Mouse (Mus musculus): ENCODE measurements at regions not wholly inside any gene's neighbourhood (a gene's known extent, or its start where the extent isn't known, plus 50 kb on each side); places are given as distances from the start of the nearest gene placed in this dataset.
"Not testable (repeated sequence)": the region's sequence is repeated elsewhere in the genome, so short reads cannot be mapped to it uniquely, and the experiment has no call there.

DNA sequence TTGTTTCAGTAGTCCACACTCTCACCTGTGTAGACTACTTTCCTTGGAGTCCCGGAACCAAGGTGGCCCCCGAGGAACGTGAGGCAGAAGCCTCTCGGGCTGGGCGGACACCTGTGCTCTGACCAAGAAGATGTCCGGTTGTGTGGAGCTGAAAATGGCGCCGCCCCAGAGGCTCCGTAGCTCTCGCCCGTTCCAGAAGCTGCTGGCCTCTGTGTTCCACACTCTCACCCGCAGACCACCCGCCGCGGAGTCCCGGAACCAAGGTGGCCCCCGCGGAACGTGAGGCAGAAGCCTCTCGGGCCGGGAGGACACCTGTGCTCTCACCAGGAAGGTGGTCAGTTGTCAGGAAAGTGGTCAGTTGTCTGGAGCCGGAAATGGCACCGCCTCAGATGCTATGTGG lies 213.3 kb downstream of the Basp1 start:
- H3K4me3 ChIP-seq (ENCODE audit: low read depth, low read length); H3K4me1 ChIP-seq (replicated peaks; ENCODE audit: control insufficient read depth, insufficient read depth, low read length); H3K9ac ChIP-seq (ENCODE audit: low read length); H3K27ac ChIP-seq (ENCODE audit: low read depth, low read length); H3K4me2 ChIP-seq (ENCODE audit: low read depth, low read length, severe bottlenecking); H3K9me3 ChIP-seq (ENCODE audit: control insufficient read depth, low read length); H3K27me3 ChIP-seq (ENCODE audit: control insufficient read depth, insufficient read depth, low read length); H3K36me3 ChIP-seq (ENCODE audit: control insufficient read depth, insufficient read depth, low read length); DNase-seq (ENCODE audit: low spot score); ATAC-seq (replicated peaks; ENCODE audit: low FRiP score): not testable (repeated sequence)
- WGBS = 96% methylated on average over 23 of the region's 23 CpGs

DNA sequence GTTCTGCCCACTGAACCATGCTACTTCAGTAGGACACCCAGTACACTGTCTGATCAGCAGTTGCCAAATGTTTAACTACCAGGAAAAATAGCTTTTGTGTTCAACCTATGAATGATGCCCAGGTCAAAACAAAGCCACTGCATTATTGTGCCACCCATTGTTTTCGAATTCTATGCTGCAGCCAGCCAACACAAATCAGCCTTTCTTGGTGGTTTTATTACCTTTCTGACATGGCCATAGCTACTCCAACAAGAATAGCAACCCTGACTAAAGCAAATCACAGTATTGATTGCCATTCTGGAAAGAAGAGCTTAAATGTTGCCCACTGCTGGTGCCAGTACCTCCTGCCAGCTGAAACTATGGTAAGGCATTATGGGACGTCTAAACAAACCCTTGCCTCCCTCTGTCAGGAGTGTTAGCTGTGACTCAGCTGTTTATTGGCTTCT lies 225.7 kb downstream of the Basp1 start:
- WGBS = 63% methylated on average over 2 of the region's 2 CpGs
- no peak for ATAC-seq (replicated peaks; ENCODE audit: low FRiP score)

DNA sequence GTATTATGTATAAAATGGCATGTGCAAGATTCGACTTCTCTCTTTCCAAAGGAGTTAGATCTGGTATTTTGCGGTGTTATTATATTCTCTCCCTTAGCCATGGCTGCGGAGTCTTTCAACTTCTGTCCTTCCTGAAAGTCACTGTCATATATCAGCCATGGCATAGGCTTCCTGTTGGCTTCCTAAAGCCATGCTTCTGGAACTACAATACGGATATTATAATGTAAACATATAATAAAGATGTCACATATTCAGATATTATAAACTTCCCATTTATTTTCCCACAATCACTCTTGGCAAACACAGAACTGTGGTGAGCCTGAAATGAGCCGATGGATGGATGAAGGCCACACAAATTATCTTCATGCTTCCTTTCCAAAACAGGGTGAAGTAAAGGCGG lies 240.8 kb downstream of the Basp1 start:
- Histone ChIP-seq H3K36me3 (ENCODE audit: control insufficient read depth, insufficient read depth, low read length) (no peaks in the 10 kb centered on the region), H3K27me3 (ENCODE audit: control insufficient read depth, insufficient read depth, low read length) (no peaks in the 10 kb centered on the region), H3K9me3 (ENCODE audit: control insufficient read depth, low read length) (no peaks in the 10 kb centered on the region), H3K27ac (ENCODE audit: low read depth, low read length) (no peak overlapping the region), H3K9ac (ENCODE audit: low read length) (no peak overlapping the region), H3K4me3 (ENCODE audit: low read depth, low read length) (no peak overlapping the region), H3K4me1 (replicated peaks; ENCODE audit: control insufficient read depth, insufficient read depth, low read length) (no peaks in the 10 kb centered on the region), H3K4me2 (ENCODE audit: low read depth, low read length, severe bottlenecking) (no peak overlapping the region)
- ATAC-seq (replicated peaks; ENCODE audit: low FRiP score) (no peak), DNase-seq (ENCODE audit: low spot score) (no peak)
- WGBS = 90% methylated on average over 6 of the region's 6 CpGs

More for the DNA sequence above, 225.7 kb downstream of the Basp1 start:
- H3K4me3 ChIP-seq (ENCODE audit: low read depth, low read length) = no peak overlapping the region
- no peaks in the 10 kb centered on the region for H3K36me3 ChIP-seq (ENCODE audit: control insufficient read depth, insufficient read depth, low read length)
- DNase-seq (ENCODE audit: low spot score) = no peak
- H3K9me3 ChIP-seq (ENCODE audit: control insufficient read depth, low read length) = no peaks in the 10 kb centered on the region
- no peak overlapping the region for H3K9ac ChIP-seq (ENCODE audit: low read length)
- H3K4me1 ChIP-seq (replicated peaks; ENCODE audit: control insufficient read depth, insufficient read depth, low read length) = no peaks in the 10 kb centered on the region
- no peaks in the 10 kb centered on the region for H3K27me3 ChIP-seq (ENCODE audit: control insufficient read depth, insufficient read depth, low read length)
- no peak overlapping the region for H3K27ac ChIP-seq (ENCODE audit: low read depth, low read length)
- H3K4me2 ChIP-seq (ENCODE audit: low read depth, low read length, severe bottlenecking) = no peak overlapping the region

DNA sequence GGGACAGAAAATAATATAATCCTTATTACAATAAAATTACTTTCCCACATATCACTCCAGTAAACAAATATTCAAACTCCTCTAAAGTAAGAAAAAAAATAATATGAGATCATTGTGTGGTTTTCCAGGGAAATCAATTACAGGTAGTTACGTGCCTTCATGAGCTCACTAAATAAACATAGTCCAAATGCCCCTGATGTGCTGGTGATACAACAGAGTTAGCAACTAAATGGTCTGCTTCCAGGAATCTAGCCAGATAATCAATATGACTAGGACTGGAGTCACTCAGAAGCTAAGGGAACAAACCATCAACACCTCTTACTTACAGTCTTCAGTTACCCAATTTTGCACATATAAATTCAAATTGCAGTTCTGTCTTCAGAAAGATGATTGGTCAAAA lies 267.2 kb downstream of the Basp1 start:
- H3K4me1 ChIP-seq (replicated peaks; ENCODE audit: control insufficient read depth, insufficient read depth, low read length) = no peaks in the 10 kb centered on the region
- no peak for ATAC-seq (replicated peaks; ENCODE audit: low FRiP score)
- H3K9me3 ChIP-seq (ENCODE audit: control insufficient read depth, low read length) = no peaks in the 10 kb centered on the region

DNA sequence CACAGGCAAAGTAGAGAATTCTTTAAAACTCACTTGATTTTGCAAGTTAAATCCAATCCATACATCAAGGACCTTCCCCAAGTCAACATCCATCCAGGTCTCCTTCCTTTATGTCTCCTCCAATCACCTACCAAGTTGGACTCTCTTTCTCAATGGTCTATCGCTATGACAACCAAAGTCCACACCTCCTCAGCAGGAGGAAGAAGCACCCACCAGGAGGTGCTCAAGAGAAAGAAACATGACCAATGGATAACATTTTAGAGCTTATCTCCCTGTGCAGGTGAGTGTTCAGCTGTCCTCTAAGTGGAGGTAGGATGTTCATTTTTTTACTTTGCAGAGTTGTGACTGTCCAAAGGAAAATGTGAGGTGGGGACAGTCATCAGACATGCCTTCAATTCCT lies 269.3 kb downstream of the Basp1 start:
- H3K4me1 ChIP-seq (replicated peaks; ENCODE audit: control insufficient read depth, insufficient read depth, low read length) = no peaks in the 10 kb centered on the region
- no peaks in the 10 kb centered on the region for H3K36me3 ChIP-seq (ENCODE audit: control insufficient read depth, insufficient read depth, low read length)
- no peak overlapping the region for H3K9ac ChIP-seq (ENCODE audit: low read length)
- ATAC-seq (replicated peaks; ENCODE audit: low FRiP score) (no peak), DNase-seq (ENCODE audit: low spot score) (no peak)
- H3K9me3 ChIP-seq (ENCODE audit: control insufficient read depth, low read length) = no peaks in the 10 kb centered on the region
- no peak overlapping the region for H3K4me2 ChIP-seq (ENCODE audit: low read depth, low read length, severe bottlenecking)
- H3K27me3 ChIP-seq (ENCODE audit: control insufficient read depth, insufficient read depth, low read length) = no peaks in the 10 kb centered on the region
- WGBS = 88% methylated on average over 1 of the region's 1 CpGs
- H3K4me3 ChIP-seq (ENCODE audit: low read depth, low read length) = no peak overlapping the region
- no peak overlapping the region for H3K27ac ChIP-seq (ENCODE audit: low read depth, low read length)

More for the DNA sequence above, 267.2 kb downstream of the Basp1 start:
- Histone ChIP-seq H3K36me3 (ENCODE audit: control insufficient read depth, insufficient read depth, low read length) (no peaks in the 10 kb centered on the region), H3K9ac (ENCODE audit: low read length) (no peak overlapping the region), H3K27me3 (ENCODE audit: control insufficient read depth, insufficient read depth, low read length) (no peaks in the 10 kb centered on the region), H3K4me3 (ENCODE audit: low read depth, low read length) (no peak overlapping the region), H3K4me2 (ENCODE audit: low read depth, low read length, severe bottlenecking) (no peak overlapping the region), H3K27ac (ENCODE audit: low read depth, low read length) (no peak overlapping the region)
- no peak for DNase-seq (ENCODE audit: low spot score)
- WGBS = 94% methylated on average over 1 of the region's 1 CpGs

DNA sequence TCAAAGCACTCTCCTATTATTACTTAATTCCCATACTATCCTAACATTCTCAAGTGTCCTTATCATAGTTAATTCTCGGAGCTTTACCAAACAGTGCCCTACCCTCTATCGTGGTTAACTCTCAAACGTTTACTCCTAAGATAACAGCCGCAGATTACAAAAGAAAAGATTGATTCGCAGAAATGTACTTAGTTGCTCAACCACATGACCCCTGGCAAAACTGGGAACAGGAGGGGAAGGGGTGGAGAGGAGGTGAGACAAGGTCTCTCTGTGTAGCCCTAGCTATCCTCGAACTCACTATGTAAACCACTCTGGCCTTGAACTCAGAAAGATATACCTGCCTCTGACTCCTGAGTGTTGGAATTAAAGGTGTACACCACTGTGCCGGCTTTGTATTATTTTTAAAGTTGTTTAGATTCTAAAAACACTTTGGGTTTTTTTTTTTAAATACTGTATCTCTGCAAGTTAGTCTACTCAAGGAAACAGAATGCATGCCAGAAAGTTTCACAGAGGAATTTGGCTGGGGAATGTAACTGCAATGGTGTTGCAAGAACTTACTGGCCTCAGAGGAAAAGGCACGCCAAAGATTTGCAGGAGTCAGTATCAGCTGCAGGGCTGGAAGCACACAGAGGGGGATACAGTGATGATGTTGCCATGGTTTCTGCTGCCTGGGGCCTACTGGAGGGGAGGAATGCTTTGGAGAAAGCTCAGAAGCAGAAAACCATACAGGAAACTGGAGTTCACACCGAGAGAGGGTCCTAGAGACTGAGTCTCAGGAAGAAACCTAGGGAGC lies 273.0 kb downstream of the Basp1 start:
- Histone ChIP-seq H3K9me3 (ENCODE audit: control insufficient read depth, low read length) (no peaks in the 10 kb centered on the region), H3K36me3 (ENCODE audit: control insufficient read depth, insufficient read depth, low read length) (no peaks in the 10 kb centered on the region), H3K4me1 (replicated peaks; ENCODE audit: control insufficient read depth, insufficient read depth, low read length) (peaks cover 3% of the 10 kb centered on the region; the same call in 1 of the 2 replicates), H3K4me3 (ENCODE audit: low read depth, low read length) (no peak overlapping the region), H3K4me2 (ENCODE audit: low read depth, low read length, severe bottlenecking) (no peak overlapping the region), H3K27me3 (ENCODE audit: control insufficient read depth, insufficient read depth, low read length) (no peaks in the 10 kb centered on the region), H3K9ac (ENCODE audit: low read length) (no peak overlapping the region), H3K27ac (ENCODE audit: low read depth, low read length) (no peak overlapping the region)
- ATAC-seq (replicated peaks; ENCODE audit: low FRiP score) (no peak), DNase-seq (ENCODE audit: low spot score) (peak; percentile 56)
- WGBS = 80% methylated on average over 9 of the region's 9 CpGs

DNA sequence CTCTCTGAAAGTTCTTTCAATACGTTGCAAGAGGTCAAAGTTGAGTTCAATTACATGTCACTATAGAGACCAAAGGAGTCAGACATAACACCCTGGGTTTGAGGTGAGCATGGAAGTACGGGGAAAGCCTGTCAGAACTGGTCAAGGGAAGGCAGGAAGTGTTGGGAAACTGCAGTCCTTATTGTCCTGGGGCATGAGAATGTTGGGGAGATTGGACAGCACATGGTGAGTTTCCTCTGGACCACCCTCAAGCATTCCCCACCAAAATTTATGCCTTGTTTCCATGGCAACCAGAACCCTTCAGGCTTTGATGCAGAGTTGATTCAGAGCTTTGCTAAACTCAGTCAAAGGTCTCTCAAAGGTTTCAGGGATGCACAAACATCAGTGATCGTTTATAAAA lies 276.5 kb downstream of the Basp1 start:
- Histone ChIP-seq H3K9ac (ENCODE audit: low read length) (no peak overlapping the region), H3K27me3 (ENCODE audit: control insufficient read depth, insufficient read depth, low read length) (no peaks in the 10 kb centered on the region), H3K4me2 (ENCODE audit: low read depth, low read length, severe bottlenecking) (no peak overlapping the region), H3K4me3 (ENCODE audit: low read depth, low read length) (no peak overlapping the region), H3K4me1 (replicated peaks; ENCODE audit: control insufficient read depth, insufficient read depth, low read length) (peaks cover 3% of the 10 kb centered on the region; the same call in 1 of the 2 replicates), H3K9me3 (ENCODE audit: control insufficient read depth, low read length) (no peaks in the 10 kb centered on the region), H3K27ac (ENCODE audit: low read depth, low read length) (no peak overlapping the region), H3K36me3 (ENCODE audit: control insufficient read depth, insufficient read depth, low read length) (no peaks in the 10 kb centered on the region)
- DNase-seq (ENCODE audit: low spot score) (no peak), ATAC-seq (replicated peaks; ENCODE audit: low FRiP score) (peak; percentile 58; the same call in 1 of the 2 replicates)
- WGBS = 23% methylated on average over 3 of the region's 3 CpGs

DNA sequence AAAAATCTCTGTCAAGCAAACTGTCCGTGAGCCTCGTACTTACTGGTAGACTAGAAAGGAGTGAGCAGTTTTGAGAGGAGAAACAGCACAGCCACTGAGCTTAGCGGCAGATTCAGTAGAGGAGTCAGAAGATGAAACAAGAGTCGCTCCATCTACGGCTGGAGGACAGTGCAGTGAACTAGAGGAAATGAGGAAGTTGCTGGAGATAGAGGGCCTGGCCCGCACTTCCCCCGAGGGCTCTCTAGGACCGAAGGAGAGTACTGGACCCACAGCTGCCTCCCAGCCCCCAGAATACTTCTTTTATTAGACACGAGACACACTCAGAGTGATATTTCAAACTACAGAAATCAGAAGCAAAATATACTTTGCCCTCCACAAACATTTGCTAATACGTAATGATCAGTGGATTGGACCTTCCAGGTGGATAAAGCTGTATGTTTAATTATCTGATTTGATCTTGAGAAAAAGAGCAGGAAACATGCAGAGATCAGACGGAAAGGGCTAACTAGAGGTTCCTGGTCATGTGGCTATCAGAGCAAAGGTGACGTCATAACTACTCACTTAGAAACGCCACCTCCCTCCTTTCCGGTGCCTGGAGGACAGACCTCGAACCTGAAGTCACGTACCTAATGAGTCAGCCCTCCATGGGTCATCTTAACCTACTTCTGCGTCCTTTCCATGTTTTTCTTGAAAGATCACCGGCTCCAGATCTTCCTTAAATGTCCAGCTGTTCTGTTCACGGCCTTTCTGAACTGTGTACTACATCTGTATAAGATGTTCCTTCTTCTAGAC lies 277.9 kb downstream of the Basp1 start:
- H3K4me1 ChIP-seq (replicated peaks; ENCODE audit: control insufficient read depth, insufficient read depth, low read length) = peaks cover 3% of the 10 kb centered on the region; the same call in 1 of the 2 replicates
- H3K4me3 ChIP-seq (ENCODE audit: low read depth, low read length) = no peak overlapping the region
- no peak for ATAC-seq (replicated peaks; ENCODE audit: low FRiP score)
- no peaks in the 10 kb centered on the region for H3K36me3 ChIP-seq (ENCODE audit: control insufficient read depth, insufficient read depth, low read length)
- no peaks in the 10 kb centered on the region for H3K27me3 ChIP-seq (ENCODE audit: control insufficient read depth, insufficient read depth, low read length)
- H3K4me2 ChIP-seq (ENCODE audit: low read depth, low read length, severe bottlenecking) = no peak overlapping the region
- H3K9me3 ChIP-seq (ENCODE audit: control insufficient read depth, low read length) = no peaks in the 10 kb centered on the region
- H3K9ac ChIP-seq (ENCODE audit: low read length) = no peak overlapping the region
- no peak for DNase-seq (ENCODE audit: low spot score)
- WGBS = 88% methylated on average over 19 of the region's 19 CpGs
- H3K27ac ChIP-seq (ENCODE audit: low read depth, low read length) = no peak overlapping the region

Measured in forebrain, embryonic 11.5 days (tissue).